Mouse (Mus musculus) CD4-positive, CD25-positive, alpha-beta regulatory T cell, adult 4 months (primary cell): ENCODE data around the gene Khdrbs1. TPM values are rescaled to one million over a fixed set of nuclear protein-coding genes. Genes with fewer than 3 reads are reported as not detected.
A peak's percentile ranks its signal among the peaks of the same experiment; 100 is the strongest.
"Not testable (repeated sequence)": the region's sequence is repeated elsewhere in the genome, so short reads cannot be mapped to it uniquely, and the experiment has no call there.

Experiments used
- ATAC-seq: one replicate; pipeline ENCODE4 v1.8.0; 2017
- polyA plus RNA-seq, 2 experiments: library from polyadenylated mRNA; unstranded; fragments of 100-300 nt; shearing (Covaris generic); gene quantifications; one replicate each; pipeline ENCODE4 v1.2.1; 2017

Gene Khdrbs1
- polyA plus RNA-seq, 2 experiments from 2014 or later, result 24.8 to 39.1 TPM

- no peak for ATAC-seq
These were observed 897 bp upstream of the Khdrbs1 start for GRCm38 (mm10) chr4:129743010-129743390.

GRCm38 (mm10) chr4:129741974-129742231 is 200 bp downstream of the Khdrbs1 start:
- ATAC-seq, result no peak

DNA sequence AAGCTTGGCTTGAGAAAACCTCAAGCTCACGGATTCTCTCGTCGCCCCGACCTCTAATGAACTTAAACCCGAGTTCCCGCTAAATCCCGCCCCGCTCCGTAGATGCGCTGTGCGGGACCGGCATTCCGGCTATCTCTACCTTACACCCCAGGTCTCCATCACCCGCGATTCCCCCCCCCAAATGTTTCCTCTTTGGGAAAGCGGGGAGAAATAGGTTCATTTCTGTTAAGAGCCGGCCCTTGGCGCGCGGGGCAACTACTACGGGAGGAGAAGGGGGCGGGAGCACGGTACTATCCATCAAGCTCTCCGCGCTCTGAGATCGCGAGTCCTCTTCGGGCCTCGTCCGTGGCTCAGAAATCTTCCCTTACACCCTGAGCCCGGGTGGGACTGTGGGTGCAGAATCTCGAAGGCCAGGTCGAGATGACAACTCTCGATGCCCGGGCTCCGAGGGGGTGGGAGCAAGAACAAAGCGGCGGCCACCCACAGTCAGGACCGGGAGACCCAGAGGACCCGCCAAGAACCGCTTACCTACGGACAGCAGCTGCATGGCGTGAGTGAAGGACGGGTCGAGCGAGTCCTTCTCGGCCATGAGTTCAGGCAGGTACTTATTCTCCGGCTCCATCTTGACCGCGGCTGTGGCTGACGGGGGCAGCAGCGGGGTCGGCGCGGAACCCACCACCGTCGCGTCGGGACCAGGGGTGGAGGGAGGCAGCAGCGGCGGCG is 691 bp downstream of the Khdrbs1 start:
- ATAC-seq, result no peak

DNA sequence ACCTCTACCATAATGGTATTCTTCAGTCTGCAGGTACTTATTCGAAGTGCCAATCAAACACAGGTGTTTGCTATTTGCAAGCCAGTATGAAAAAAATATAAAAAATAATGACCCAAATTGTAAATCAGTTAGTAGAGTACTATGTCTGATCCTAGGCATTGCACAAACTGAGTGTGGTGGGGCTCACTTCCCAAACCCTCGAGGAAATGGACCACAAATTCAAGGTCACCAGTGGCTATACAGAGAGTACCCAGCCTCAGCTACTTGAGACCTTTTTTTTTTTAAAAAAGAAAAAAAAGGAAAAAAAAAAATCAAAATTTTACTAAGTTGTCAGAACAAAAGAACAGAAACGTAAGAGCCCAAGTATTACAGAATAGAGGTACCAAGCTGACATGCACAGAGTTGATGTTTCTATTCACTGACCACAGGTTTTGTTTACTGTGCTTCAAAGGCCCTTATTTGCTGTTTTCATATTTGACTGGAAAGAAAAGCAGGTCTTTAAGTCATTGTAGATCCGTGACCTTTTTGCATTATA is 2.9 kb downstream of the Khdrbs1 start:
- no peak for ATAC-seq

DNA sequence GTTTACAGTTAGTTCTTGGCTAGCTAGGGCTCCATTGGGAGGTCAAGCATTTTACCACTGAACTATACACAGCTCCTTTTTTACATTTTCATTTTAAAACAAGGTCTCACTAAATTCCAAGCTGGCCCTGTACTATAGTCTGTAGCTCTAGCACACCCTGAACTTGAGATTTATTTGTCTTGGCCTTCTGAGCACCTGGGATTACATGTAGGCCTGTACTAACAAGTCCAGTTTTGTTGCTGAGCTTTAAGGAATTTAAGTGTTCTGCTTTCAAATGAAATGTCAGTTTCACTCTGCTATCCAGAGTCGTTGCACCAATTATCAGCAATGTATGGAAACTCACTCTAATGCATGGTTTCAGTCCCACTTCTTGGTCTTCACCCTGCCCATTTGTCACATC is 5.9 kb downstream of the Khdrbs1 start:
- no peak for ATAC-seq

DNA sequence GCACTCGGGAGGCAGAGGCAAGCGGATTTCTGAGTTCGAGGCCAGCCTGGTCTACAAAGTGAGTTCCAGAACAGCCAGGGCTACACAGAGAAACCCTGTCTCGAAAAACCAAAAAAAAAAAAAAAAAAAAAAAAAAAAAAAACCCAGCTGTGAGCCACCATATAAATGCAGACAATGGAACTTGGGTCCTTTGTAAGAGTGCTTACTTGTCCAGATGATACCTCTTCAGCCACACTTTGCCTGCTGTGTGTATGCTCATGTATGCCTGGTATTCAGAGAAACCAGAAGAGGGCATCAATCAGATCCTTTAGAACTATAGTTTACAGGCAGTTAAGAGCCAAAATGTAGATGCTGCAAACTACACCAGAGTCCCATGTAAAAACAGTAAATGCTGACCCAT is 6.6 kb downstream of the Khdrbs1 start:
- not testable (repeated sequence) for ATAC-seq

GRCm38 (mm10) chr4:129731423-129731822 is 10.7 kb downstream of the Khdrbs1 start:
- ATAC-seq, result peak; percentile 73

- ATAC-seq, result no peak
These were observed 25.8 kb downstream of the Khdrbs1 start for GRCm38 (mm10) chr4:129716310-129716709.

DNA sequence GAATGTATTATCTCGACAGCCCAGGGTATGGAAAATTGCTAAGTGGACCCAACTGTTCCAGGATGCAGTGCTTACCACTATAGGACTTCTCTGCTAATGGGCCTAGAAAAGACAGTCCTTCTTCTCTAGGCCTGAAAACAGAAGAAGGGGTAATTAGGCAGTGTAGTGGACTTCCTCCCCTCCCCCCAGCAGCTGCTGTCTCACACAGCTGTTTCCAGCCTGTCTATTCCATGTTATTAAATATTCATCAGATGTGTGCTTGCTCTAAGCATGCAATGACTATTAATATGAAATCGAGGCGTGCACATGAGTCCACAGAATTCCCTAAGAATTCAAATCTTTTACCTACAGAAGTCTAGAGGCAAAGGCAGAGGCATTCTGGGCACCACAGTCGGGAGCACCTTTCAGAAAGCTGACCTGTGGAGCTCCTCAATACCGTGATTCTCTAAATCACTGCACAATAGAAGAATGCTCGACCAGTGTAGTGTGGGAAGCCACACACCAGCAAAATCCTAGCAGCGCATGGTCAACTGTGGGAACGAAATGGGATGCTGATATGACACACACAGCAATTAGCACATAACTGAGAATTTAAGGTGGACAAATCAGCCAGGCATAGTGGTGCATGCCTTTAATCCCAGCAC is 32.5 kb downstream of the Khdrbs1 start:
- ATAC-seq, result no peak

- ATAC-seq, result no peak
These were observed 35.4 kb downstream of the Khdrbs1 start for GRCm38 (mm10) chr4:129706750-129707149.

- ATAC-seq, result no peak
These were observed 39.6 kb downstream of the Khdrbs1 start for GRCm38 (mm10) chr4:129702454-129702853.

GRCm38 (mm10) chr4:129701503-129702377 is 40.4 kb downstream of the Khdrbs1 start:
- ATAC-seq, result peak; percentile 77

DNA sequence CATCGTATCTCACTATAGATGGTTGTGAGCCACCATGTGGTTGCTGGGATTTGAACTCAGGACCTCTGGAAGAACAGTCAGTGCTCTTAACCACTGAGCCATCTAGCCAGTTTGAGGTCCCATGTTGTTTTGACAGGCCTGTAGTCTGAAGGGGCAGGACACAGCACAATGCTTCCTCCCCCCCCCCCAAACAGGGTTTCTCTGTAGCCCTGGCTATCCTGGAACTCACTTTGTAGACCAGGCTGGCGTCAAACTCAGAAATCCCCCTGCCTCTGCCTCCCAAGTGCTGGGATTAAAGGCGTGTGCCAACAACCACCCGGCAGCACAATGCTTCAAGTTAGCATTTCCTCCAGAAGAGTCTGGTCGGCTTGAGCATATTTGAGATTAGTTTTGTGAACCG is 41.4 kb downstream of the Khdrbs1 start:
- not testable (repeated sequence) for ATAC-seq

DNA sequence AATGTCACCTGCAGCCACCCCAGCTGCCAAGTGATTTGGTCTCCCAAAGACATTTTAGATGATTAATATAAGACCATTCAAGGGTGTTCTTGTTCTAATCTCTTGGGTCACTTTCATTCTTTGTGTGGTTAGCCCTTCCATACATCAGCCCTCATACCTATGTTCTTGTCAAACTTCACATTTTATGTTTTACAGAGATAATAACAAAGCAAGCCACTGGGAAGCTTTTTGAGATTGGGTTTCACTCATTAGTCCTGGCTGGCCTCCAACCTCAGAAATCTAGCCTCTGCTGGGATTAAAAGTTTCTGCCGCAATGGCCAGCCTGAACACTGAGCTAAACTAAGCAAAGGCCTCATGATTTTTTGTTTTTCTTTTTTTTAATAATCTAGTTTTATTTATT is 41.9 kb downstream of the Khdrbs1 start:
- no peak for ATAC-seq

DNA sequence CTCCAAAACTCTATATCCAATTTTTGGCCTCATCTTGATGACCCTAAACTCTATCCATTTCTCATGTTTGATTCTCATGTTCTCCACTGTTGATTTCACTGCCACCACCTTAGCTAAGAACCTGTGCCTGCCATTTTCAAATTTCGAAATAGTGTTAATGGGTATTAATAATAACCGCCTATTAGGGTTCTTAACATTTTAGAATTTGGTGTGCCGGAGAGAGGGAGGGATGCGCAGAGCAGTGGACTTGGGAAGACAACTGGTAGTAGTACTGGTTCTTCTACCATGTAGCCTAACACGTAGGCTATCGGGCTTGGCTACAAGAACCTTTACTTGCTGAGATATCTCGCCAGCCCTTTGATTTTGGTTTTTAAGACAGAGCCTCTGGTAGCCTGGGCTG is 44.9 kb downstream of the Khdrbs1 start:
- no peak for ATAC-seq

GRCm38 (mm10) chr4:129696158-129696985 is 45.7 kb downstream of the Khdrbs1 start, which contains the start of gene Tmem39b:
Gene Tmem39b, minus strand, starts transcription at chr4:129696838.
- peak; percentile 83 for ATAC-seq

GRCm38 (mm10) chr4:129695815-129696157 is 46.3 kb downstream of the Khdrbs1 start:
- ATAC-seq, result no peak

GRCm38 (mm10) chr4:129684531-129684930 is 57.6 kb downstream of the Khdrbs1 start:
- no peak for ATAC-seq

- ATAC-seq, result no peak
These were observed 58.1 kb downstream of the Khdrbs1 start for GRCm38 (mm10) chr4:129683901-129684493.

GRCm38 (mm10) chr4:129681837-129682236 is 60.3 kb downstream of the Khdrbs1 start:
- ATAC-seq, result no peak

- ATAC-seq, result peak; percentile 12
These were observed 69.1 kb downstream of the Khdrbs1 start for GRCm38 (mm10) chr4:129672878-129673449.
